Mouse (Mus musculus) spleen, adult 12 weeks (tissue): ENCODE results near the gene Igdcc3.

Experiments used
- DNase-seq: peaks from one replicate; pipeline ENCODE4 v3.0.0; 2022; ENCODE audit warnings: low spot score

The Igdcc3 gene

GRCm38 (mm10) chr9:65140936-65141305 lies at the start of gene Igdcc3:
Gene Igdcc3 (plus strand): TSS chr9:65141189.
- DNase-seq = no peak

DNA sequence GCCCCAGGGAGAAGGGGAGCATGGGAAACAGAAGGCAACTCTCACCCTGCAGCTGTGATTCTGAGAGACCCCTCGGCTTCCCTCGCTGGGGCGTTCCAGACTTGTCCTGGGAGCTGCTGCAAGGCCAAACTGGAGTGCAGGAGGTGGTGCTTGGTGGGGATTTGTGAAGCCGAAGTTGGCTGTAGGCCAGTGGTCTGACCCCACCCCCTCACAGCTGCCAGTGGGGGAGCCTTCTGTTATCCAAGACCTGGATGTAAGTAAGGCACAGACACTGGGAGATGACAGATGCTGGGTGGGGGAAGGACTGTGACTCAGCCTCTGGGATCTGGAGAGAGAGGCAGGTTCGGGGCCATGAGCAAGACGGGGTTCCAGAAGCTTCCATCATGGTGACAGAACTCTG lies 46.8 kb upstream of the Igdcc3 start:
- DNase-seq = no peak

GRCm38 (mm10) chr9:65100991-65101685 lies 39.9 kb upstream of the Igdcc3 start, which contains the start of gene Igdcc4:
Gene Igdcc4 (plus strand): TSS chr9:65101486.
- no peak for DNase-seq

- no peak for DNase-seq
Observed at GRCm38 (mm10) chr9:65101686-65102376, 39.2 kb upstream of the Igdcc3 start.

GRCm38 (mm10) chr9:65102377-65103172 lies 38.4 kb upstream of the Igdcc3 start:
- DNase-seq = no peak

GRCm38 (mm10) chr9:65103173-65103752 lies 37.7 kb upstream of the Igdcc3 start:
- DNase-seq = no peak

- no peak for DNase-seq
Observed at GRCm38 (mm10) chr9:65106821-65107220, 34.2 kb upstream of the Igdcc3 start.

DNA sequence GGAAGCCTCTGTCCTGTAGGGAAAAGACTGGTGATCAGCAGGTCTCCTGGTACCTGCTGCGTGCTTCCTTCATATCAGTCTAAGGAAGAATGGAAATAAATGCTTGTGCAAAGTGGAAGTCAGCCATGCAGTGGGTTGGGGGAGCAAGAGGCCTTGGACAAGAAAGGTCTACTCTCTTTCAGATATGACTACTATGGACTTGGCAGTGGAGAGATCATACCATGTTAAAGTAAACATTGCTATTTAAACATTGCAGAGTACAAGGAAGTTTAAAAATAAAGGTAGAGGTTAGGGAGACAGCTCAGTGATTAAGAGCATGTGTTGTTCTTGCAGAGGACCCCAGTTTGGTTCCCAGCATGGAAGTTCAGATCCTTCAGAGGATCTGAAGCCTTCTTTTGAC lies 33.1 kb upstream of the Igdcc3 start:
- DNase-seq = no peak

DNA sequence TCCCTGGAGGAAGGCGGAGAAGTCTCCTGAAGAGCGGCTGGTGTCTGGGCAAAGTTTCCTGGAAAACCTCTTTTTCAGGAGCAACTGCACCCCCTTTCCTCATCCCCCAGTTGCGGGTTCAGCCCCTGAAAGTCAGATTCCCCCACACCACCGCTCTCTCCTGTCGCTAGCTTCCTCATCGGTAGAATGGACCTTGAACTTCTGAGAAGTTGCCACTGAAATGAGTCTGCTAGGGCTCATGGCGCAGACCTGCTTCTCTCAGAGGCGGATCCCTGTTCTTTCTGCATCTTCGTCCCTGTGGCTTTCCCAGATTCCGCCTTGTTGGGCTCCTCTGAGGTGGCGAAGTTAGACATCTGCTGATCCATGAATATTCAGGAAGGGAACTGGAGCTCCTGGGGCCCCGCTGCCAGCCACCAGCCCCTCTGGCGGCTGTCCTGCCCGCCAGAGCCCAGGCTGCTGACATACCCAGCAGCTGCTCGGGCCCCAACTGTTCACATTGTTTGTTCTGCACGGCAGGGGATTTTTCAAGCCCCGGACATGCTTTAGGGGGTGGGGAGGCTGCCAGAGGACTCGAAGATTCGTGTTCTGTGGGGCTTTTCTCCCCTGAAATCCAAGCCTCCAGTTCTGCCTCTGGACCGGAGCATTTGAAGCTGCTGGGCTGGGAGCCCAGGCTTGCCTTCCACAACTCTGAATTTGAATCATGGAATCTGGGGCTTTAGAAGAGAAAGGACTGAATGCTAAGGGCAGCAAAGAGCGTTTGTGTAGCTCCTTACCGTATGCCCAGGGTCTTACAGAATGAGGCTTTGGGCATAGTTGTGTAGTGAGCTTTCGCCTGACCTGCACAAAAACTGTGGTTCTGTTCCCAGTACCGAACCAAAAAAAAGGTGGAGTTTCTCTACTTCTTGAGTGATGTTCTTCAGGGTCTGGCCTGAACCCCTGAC lies 31.6 kb upstream of the Igdcc3 start:
- DNase-seq = no peak

DNA sequence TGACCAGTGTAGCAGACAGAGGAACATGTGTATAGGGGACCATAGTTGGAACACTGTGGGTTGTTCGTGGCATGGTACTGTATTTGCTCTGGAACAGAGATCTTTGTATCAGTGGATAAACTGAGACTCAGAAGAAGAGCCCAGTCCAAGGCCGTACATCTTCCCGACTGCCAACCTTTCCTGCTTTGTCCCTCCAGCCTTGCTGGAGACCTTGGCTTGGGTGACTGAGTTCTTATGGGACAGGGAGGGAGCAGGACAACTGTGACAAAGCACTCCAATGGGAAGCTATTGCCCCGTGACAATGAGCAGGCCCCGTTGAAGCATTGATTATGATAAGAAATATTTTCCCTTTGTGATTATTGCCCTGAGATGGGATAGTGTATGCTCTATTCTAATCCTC lies 29.3 kb upstream of the Igdcc3 start:
- no peak for DNase-seq

DNA sequence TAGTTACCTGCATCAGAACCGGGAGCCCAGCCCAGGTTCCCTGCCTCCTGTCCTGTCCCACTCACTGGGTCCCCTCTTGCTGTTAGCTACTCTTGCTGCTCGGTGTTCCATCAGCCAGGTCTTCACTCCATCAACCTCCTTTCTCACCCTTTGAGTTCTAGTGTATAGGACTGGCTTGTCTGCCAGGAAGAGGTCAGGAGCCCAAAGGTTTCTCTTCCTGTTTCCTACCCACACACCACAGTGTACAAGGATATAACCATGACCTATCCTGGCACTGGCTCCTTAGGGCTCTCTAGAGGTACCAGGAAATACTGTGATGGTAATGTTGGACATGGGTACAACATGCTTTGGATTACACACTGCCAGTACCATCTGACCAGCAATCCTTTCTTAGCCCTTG lies 27.3 kb upstream of the Igdcc3 start:
- no peak for DNase-seq

GRCm38 (mm10) chr9:65115891-65116290 lies 25.1 kb upstream of the Igdcc3 start:
- DNase-seq = no peak

DNA sequence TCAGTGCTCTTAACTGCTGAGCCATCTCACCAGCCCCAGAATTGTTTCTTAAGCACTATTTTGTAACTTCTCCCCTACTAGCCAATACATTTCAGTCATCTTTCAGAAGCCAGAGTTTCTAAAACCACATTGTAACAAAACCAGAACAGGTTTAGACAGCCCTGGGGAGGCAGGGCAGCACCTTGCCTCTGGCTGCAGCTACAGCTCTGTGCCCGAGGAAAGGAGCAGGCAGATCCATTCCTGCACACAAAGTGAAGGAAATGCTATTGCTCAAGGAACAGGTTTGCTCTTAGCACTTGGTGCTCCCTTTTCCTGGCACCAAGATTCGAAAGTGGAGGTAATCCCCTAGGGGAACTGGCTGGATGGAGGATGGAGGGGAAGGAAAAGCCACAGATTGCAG lies 23.5 kb upstream of the Igdcc3 start:
- no peak for DNase-seq

- peak; percentile 21 for DNase-seq
Observed at GRCm38 (mm10) chr9:65120935-65121334, 20.1 kb upstream of the Igdcc3 start.

DNA sequence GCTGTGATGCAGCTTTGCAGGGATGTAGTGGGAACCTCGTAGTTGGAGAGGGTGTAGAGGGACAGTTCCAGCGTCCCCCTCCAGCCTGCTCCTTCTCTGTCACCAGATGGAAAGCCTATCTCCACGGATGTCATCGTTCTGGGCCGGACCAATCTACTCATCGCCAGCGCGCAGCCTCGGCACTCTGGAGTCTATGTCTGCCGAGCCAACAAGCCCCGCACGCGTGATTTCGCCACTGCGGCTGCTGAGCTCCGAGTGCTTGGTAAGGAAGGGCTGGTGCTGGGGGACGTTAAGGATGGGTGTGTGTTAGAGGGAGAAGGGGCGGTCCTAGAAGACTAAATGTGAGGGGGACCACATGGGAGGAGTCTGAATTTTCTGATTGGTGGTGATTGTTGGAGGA lies 18.4 kb upstream of the Igdcc3 start:
- DNase-seq = no peak

GRCm38 (mm10) chr9:65123552-65124168 lies 17.3 kb upstream of the Igdcc3 start:
- DNase-seq = no peak

GRCm38 (mm10) chr9:65128123-65128815 lies 12.7 kb upstream of the Igdcc3 start:
- DNase-seq = no peak

DNA sequence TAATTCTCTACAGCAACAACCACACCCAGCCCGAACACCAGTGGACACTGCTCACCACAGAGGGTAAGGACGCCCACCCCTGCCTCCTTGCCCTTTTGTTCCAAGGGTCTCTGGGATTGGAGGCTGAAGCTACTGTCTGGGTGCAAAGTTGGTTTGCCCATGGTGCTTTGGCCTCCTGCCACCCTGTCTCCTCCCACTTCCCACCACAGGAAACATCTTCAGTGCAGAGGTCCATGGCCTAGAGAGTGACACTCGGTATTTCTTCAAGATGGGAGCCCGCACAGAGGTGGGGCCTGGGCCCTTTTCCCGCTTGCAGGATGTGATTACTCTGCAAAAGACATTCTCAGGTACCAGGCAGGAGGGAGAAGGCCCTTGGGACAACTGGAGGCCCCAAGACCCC lies 9.3 kb upstream of the Igdcc3 start:
- DNase-seq = no peak

DNA sequence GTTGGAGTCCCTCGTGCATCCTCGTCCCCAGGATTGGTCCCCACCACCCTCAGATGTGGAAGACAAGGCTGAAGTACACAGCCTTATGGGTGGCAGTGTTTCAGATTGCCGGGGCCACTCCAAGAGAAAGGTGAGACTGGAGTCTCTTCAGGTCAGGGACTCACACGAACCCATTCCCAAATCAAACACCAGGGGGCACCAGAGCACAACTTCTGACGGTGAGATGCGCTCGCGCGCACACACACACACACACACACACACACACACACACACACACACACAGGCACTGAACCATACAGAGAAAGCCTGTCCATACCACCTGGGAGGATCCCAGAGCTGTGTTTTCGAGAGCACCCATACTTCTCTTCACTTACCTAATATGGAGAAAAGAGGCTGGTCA lies 7.2 kb upstream of the Igdcc3 start:
- peak; percentile 68 for DNase-seq

DNA sequence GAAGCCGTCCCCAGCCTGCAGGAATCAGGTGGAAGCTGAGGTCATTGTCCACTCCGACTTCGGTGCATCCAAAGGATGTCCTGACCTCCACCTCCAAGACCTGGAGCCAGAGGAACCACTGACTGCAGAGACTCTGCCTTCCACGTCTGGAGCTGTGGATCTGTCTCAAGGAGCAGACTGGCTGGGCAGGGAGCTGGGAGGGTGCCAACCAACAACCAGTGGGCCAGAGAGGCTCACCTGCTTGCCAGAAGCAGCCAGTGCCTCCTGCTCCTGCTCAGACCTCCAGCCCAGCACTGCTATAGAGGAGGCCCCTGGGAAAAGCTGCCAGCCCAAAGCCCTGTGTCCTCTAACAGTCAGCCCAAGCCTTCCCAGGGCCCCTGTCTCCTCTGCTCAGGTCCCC lies 5.9 kb upstream of the Igdcc3 start:
- DNase-seq = no peak
